Mouse (Mus musculus): ENCODE data around the gene Tes. TPM values are rescaled to one million over a fixed set of nuclear protein-coding genes. Genes with fewer than 3 reads are reported as not detected.

Tes gene
- total RNA-seq, 2 experiments from 2014 or later, result 1.7 to 2.1 TPM

DNA sequence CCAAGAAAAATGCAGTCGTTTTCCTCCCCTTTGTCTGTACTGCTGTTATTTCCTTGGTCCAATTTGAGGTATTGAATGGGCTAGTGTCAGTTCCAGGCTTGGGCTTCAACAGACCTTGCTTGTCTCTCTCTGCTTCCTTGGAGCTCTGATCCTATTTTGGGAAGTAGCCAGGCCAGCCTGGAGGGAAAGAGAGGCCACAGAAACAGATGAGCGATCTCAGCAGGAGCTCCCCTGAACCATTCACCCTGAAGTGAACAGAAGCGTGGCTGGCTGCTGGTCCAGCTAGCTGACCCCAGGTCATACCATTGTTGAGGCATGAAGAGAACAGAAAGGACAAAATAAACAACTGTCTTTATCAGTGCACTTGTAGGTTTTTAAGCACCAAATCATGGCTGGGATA is 12.8 kb downstream of the Tes start:
- no peak for DNase-seq (ENCODE audit: low spot score in 2 of 2)

DNA sequence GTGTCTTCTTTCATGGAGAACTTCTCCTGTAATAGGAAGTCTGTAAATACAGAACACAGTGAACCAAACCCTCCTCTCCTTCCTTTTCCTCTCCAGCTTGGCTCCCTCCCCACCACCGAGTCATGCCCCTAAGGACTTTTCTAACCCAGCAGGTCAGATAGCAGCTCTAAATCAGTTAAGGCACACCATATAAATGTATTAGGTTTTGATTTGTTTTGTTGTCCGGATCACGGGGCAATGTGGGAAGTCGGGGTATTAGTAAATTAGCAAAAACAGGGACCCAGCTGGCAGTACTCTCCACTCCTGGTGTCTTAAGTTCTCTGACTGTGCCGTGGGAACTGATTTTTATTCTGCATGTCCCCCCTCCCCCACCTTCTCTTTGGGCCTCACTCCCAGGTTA is 14.4 kb downstream of the Tes start:
- DNase-seq (ENCODE audit: low spot score in 2 of 2), result no peak

DNA sequence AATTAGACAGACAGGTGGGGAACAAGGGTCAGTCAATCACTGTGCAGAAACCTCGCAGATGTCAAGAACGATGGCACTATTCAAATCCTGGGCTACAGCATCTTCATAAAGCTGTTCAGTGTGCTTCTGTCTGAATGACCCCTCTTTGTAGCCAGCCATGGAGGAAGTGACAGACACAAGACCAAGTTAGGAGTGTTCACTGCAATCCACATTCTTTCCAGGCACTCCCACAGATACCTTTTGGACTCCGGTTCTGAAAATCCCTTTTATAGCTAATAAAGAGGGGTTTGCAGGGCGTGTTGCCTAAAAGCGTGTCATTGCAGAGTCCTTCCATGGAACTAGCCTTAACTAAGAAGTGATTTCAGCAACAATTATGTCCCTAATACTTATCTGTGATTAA is 14.9 kb downstream of the Tes start:
- no peak for DNase-seq (ENCODE audit: low spot score in 2 of 2)

DNA sequence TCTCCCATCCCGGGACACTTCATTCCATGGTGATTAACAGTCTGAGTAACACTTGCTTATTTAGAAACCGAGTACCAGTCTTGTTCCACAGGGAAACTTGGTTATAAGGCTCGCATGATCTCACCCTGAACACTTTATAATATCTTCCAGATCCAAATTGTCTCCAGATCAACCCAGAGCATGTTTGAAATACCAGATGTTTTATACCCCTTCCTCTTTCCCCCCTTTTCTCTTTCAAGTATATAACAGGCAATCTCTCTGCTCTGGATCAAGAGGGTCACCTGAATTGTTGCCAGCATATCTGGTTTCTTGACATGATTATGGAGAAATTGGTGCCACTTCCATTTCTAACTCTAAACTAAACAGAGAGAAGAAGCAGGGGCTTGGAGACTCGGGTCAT is 17.3 kb downstream of the Tes start:
- DNase-seq (ENCODE audit: low spot score in 2 of 2), result no peak

DNA sequence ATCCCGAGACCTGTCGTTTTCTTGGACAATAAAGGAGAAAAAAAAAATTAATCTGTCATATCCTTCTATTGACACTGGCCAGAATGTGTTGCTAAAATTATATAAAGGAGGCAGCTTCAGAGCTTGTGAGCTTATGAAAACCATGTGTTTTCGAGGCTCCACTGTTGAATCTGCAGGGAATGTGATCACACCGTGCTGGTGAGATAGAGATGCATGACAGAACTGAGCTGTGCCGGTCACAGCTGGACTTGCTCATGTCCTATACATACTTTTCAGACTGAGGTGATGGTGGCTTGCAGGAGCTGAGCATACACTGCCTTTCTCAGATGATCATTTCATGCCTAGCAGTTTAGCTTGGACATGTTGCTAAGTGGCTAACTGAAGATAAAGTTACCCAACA is 17.9 kb downstream of the Tes start:
- DNase-seq (ENCODE audit: low spot score in 2 of 2), result no peak

DNA sequence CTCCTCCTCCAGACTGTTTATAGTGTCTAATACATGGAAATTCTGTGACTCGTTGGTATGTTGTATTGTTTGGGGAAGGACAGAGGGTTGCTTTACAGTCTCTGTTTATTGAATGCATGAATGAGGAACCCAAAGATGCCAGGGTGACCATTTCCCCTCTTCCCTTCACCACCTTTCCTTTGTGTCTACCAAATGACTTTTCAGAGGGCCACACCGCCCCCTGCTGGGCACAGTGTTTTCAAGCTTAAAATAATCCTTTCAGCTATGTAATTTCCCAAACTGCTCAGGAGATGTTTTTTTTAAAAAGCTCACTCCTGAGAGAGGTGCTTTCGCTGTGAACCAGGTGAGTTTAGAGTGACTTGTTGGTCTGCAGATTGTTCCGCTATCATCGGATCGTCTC is 22.5 kb downstream of the Tes start:
- DNase-seq (ENCODE audit: low spot score in 2 of 2), result peak; percentile 49 to 79

DNA sequence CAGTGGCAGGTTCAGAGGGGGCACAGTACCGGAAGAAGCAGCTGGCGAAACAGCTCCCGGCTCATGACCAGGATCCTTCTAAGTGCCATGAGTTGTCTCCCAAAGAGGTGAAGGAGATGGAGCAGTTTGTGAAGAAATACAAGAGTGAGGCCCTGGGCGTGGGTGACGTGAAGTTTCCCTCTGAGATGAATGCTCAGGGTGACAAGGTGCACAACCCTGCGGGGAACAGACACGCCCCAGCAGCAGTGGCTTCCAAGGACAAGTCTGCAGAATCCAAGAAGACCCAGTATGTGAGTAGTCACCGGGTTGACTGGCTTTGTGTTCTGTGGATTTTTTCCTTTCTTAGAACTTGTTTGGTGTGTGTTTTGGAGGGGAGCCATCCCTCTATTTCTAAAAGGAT is 32.4 kb downstream of the Tes start:
- no peak for DNase-seq (ENCODE audit: low spot score in 2 of 2)

DNA sequence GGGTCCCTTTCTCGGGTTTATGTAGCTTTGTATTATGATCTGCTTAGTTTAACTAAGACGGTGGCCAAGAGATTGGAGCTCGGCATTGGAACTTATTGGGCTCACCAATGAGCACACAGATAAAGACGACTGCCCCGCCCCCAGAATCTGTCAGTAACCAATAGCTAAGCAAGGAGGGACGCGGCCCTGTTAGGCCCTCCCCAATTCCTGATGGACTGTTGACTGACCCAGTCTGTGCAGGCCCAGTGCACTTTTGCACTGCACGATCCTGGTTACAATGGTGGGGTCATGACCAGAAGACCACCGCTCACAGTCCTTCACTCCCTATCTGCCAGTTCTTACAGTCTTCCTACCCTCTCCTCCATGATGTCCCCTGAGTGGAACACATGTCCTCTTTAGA is 33.6 kb downstream of the Tes start:
- DNase-seq (ENCODE audit: low spot score in 2 of 2), result no peak

DNA sequence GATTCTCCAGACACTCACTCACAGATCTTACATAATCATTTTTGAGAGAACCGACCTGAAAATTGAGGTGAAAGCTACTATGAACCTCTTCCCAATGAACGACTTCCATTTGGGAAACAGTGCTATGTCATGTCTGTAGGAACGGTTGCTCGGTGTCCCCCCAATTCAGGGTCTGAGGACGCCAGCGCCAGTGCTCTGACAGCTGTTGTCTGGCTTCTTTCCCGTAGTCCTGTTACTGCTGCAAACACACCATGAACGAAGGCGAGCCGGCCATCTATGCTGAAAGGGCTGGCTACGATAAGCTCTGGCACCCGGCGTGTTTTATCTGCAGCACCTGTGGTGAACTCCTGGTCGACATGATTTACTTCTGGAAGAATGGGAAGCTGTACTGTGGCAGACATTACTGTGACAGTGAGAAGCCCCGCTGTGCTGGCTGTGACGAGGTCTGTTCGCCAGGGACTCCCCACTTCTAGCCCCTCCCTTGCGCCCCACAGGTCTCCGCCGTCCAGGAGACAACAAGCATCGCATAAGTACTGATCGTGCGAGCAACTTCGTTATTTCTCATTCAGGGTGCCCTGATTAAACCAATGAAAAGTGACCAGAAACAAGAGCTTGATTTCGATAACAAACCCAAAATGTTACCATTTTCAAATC is 34.7 kb downstream of the Tes start:
- DNase-seq (ENCODE audit: low spot score in 2 of 2), result no peak

DNA sequence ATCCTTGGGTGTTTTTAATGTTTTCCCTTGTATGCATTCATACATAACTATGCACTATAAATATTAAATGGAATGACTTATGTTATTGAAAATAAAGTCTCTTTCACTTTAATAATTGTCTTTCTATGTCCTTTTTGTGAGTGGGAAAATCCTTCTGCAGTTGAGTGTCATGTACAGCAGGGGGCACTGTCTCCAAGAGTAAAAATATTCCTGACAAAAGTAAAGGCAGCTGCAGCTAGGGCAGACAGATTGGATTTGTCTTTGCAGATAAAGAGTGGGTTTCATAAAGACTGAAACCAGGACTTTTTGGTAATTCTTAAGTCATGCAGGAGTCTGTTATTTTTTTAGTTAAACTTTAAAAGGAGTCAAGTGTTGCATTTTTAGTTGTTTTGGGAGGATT is 40.8 kb downstream of the Tes start:
- DNase-seq (ENCODE audit: low spot score in 2 of 2), result peak; percentile 42 to 84

DNA sequence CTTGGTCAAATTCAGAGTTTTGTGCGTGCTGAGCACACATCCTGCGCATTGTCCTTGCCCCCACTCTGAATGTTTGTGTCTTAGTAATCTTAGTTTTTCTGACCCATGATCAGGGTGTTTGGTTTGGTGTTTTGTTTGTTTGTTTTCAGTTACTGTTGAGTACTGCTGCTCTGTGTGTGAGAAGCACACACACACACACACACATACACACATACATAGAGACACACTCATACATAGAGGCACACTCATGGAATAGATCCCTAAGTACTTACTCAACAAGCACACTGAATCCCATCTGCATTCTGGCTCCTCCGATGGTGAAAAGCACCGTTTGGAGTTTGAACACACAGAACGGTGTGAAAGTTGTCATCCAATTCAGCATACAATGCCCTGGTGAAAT is 41.5 kb downstream of the Tes start:
- DNase-seq (ENCODE audit: low spot score in 2 of 2), result no peak

DNA sequence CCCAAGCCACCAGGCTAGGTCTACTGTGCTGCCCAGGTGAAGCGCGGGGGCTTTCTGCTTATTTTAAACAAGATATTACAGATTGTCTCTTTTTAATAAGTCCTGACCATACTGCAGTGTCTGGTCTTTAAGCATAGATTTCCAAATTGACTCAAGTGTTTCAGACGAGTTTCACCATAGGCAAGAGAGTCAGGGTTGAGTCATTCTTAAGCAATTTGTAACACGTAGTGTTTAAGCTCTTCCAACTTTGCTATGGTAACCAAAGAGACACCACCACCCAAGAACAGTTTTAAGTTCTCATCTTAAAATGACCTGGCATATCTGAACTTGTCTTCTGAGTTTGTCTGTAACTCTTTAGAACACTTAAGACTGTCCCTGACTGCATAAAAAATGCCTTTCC is 44.3 kb downstream of the Tes start:
- no peak for DNase-seq (ENCODE audit: low spot score in 2 of 2)

DNA sequence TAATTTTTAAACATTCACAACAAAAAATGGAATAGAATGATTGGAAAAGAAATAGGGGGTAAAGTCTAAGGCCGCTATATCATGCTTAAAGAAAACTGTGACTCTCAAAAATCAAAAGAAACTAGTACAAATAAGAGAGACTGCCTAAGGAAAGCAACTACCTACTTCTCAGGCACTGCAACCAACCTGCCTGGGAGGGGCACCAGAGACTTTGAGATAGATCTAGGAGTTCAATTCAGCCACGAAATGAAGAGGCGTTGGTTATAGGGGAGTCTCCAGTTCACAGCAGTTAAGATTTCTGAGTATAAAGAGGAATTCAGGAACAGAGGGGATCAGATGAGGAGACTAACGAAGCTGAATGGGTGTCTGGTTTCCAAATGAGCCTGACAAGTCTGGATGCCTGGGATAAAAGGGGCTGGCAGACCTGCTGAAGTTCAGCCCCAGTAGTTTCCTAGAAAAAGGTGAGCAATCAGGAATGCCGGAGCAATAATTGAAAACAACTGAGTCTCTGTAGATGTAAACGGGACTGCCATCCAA is 45.7 kb downstream of the Tes start:
- DNase-seq (ENCODE audit: low spot score in 2 of 2), result no peak

DNA sequence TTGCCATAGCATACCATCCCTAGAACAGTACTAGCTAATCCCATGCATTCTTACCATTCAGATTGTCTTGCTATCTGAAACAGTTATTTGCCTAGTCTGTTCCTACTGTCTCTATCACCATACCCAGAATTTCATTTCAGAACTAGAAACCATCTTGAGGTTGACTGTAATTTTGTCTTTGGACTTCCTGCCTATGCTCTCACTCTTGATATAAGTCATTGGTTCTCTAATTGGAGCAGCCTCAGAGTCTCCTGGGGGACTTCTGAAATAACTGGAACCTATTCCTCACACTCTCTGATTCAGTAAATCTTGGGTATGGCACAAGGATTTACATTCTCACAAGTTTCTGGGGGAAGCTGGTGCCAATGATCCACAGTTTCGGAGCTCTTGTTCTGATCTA is 47.1 kb downstream of the Tes start:
- DNase-seq (ENCODE audit: low spot score in 2 of 2), result no peak

DNA sequence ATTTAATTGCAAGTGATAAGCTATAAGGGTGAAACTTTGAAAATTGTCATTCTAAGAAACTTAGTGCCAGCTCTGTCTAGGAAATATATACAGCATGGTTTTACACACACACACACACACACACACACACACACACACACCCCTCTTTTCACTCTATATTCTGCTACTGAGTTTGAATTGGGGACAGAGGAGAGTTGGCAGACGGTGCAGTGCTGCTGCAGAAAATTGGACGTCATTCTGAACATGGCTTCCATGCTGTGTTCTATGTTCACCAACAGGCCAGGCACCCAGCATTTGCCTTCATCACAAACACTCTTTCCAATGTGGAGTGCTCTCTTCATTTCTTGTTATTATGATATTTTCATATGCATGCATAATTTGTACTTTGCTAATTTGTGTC is 48.0 kb downstream of the Tes start:
- no peak for DNase-seq (ENCODE audit: low spot score in 2 of 2)

DNA sequence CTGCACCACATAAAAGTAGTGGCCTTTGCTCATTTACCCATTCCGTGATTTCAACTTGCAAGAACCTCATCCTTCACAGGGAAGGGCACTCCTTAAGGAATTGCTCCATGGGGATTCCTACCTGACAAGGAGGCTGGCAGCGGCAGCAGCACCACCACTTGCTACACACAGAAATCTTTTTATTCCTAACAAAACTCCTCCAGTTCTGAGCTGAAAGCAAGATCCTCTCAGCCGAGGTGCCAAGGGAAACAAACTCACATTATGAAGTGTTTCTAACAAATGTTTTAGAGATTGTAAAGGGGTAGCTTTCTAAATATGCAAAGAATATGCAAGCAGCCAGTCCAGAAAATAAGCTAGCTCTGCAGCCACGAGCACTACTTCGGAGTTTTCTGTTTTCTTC is 49.6 kb downstream of the Tes start:
- DNase-seq (ENCODE audit: low spot score in 2 of 2), result no peak

DNA sequence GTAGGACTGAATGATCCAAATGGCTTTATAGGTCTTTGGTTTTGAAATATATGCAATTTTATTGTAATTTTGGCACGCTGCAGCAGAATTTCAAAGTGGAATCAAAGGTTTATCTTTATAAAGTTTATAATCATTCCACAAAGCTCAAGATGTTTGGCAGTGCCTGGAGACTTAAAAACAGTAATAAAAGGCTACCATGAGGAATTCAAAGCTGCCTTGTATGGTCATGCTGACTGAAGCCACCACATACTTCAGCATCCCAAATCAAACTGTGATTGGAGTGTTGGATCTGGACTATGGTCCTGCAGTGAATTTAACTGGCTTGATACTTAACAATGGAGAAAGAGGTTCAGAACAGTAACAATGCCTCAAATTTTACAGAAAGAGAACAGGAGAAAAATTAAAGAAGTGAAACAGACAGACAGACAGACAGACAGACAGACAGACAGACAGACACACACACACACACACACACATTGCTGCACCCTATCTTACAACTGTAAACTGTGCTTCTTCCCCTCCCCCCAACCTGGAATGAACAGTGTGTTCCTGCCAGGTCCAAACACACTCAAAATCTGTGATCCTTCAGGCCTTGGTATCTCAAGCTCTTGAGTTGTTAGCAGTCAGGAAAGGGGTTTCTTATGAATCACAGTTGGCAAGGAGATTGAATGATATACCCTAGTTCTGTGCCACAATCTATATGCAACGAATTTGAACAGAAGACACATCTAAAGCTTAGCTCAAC is 50.3 kb downstream of the Tes start:
- DNase-seq (ENCODE audit: low spot score in 2 of 2), result no peak

DNA sequence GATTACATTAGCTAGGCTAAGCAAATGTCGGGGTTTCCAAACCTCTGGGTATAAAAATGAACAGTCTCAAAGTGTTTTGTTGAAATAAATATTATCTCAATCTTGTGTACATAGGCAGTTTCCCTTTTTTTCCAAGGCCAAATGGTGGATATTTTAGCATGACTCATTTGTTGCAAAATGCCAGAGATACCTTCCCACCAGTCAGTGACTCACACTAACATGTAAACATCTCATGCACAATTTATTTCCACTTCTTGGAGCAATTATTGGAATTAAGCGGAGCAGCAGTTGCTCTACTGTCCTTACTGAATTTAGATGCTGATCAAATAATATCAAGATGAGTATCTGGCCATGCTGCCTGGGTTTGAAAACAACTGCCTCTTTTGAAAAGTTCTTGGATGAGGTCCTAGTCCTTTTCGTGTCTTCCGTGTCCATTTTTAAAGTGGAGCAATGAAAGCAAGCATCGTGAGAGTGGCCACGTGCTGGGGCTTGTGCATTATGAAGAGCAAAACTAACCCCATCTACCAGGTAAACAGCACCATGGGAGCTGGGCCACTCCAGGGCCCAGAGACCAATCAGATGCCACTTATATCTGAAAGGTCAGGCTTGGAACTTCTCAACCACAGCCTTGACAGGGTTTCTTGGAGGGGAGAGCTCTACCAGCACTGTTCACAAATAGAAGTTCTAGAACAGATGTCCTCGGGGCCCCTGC is 54.7 kb downstream of the Tes start:
- DNase-seq (ENCODE audit: low spot score in 2 of 2), result peak in 1 of 2 experiments; percentile 42

DNA sequence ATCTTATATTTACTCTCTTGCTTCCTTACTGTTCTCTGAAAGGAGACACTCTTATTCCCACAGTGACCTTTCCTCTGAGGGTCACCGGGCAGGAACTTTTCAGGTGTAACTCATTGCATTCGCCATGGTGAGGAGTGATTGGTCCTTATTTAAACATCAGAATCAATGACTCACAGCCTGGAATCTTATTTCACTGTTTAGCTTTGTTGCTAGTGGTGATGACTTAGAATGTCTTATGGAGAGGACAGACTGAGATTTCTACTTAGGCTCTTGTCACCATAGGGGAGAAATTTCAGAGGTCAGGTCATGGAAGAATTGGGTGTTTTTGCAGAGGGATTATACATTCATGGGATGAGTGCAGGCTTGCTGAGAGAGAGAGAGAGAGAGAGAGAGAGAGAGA is 75.1 kb downstream of the Tes start:
- no peak for DNase-seq (ENCODE audit: low spot score in 2 of 2)

DNA sequence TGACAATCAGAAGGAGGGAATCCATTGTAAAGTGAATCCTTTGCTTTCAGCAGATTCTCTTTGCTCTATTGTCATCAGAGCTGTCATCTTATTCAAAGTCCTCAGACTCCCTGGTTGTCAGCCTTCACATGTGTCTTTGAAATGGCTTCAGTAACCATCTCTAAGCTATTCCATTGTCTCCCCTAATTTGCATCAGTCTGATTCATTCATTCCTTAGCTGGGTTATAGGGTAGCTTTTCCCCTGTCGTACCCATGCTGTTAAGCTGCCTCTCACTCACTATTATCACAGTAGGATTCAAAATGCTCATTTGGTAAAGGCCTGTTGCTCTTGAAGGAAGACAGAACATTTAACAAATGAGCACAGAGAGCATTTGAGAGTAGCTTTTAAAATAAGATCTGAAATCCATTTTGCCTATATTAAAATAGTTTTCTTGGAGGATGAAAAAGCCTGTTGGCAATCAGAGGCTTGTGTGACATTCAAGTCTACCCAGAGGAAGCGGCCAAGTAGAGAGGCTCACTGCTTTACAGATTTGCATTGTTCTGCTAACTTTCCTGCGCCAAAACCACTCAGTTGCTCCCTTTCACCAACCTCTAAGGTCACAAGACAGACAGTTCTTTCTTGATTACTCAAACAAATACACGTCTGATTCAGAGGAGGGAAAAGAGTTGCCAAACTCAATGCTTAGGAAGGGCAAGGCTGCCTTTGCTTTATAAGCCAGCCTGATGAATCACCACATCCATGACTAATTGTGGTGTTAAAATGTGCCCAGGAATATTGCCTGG is 77.8 kb downstream of the Tes start:
- peak in 1 of 2 experiments; percentile 17 for DNase-seq (ENCODE audit: low spot score in 2 of 2)

DNA sequence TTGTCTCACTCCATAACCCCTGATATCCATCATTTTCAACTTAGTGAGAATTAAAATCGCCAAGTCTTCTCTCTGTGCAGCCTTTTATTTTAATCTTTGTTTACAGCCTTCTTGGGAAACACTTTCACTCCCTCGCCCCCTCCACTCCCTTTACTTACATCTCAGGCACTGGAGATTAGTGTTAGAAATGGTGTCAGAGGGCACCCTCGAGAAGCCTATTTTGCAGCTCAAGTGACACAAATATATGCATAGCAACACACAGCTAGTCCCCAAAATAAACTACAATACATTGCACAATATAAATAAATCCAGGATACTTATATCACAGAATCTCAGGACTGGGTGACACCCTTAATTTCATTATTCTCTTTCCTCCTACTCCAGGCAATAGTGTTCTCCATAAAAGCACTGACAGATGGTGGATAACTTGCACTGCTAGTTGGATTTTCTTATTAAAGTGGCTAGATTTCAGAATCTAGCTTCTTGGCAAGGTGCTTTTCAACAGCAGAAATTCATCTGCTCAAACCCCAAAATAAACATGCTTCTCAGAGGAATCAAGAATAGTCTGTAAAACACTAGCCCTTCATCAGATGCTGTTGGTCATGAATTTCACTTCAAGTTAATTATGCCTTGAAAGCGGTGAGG is 86.2 kb downstream of the Tes start:
- DNase-seq (ENCODE audit: low spot score in 2 of 2), result peak in 1 of 2 experiments; percentile 33

Measured in layer of hippocampus, adult 18-20 months (tissue).